Mouse (Mus musculus) stomach, embryonic 16.5 days (tissue): ENCODE measurements at regions not wholly inside any gene's neighbourhood (a gene's known extent, or its start where the extent isn't known, plus 50 kb on each side); places are given as distances from the start of the nearest gene placed in this dataset.

Experiments used
- ATAC-seq: fragments of 200-750 bp; cut with Nextera tagmentation; 2 replicates; pipeline ENCODE4 v1.8.0; 2017; ENCODE audit warnings: moderate number of reproducible peaks, moderate TSS enrichment; ENCODE audit not compliant: insufficient read depth, low FRiP score
- H3K27ac ChIP-seq: fragments of 300-500 bp; sonication (generic); 2 replicates; pipeline ENCODE4 v1.5.1; 2014; ENCODE audit warnings: low read length
- H3K27me3 ChIP-seq: fragments of 300-500 bp; sonication (generic); 2 replicates; pipeline ENCODE4 v1.6.1; 2014; ENCODE audit warnings: low read length, control low read depth, mixed read lengths; ENCODE audit not compliant: control insufficient read depth, insufficient read depth
- H3K36me3 ChIP-seq: fragments of 300-500 bp; sonication (generic); 2 replicates; pipeline ENCODE4 v1.6.1; 2014; ENCODE audit warnings: low read length; ENCODE audit not compliant: control insufficient read depth, insufficient read depth
- H3K4me1 ChIP-seq: fragments of 300-500 bp; sonication (generic); 2 replicates; pipeline ENCODE4 v1.6.1; 2014; ENCODE audit warnings: low read length, control low read depth, mixed read lengths; ENCODE audit not compliant: control insufficient read depth, insufficient read depth
- H3K4me2 ChIP-seq: fragments of 300-500 bp; sonication (generic); 2 replicates; pipeline ENCODE4 v1.6.1; 2014; ENCODE audit warnings: low read depth, low read length, mixed read lengths
- H3K4me3 ChIP-seq: fragments of 300-500 bp; sonication (generic); replicated peaks from 2 replicates; pipeline ENCODE4 v1.5.1; 2014; ENCODE audit warnings: mild to moderate bottlenecking, low read length
- H3K9ac ChIP-seq: fragments of 300-500 bp; sonication (generic); 2 replicates; pipeline ENCODE4 v1.6.1; 2014; ENCODE audit warnings: low read length
- H3K9me3 ChIP-seq: fragments of 300-500 bp; sonication (generic); replicated peaks from 2 replicates; pipeline ENCODE4 v1.6.1; 2016; ENCODE audit warnings: low read length, control low read depth; ENCODE audit not compliant: control insufficient read depth
- WGBS: fragments of 180-500 bp; shearing (Covaris S2); extraction: QIAGEN DNeasy Blood & Tissue Kit; methylation state at CpG from one replicate; pipeline ENCODE4 v1.1.7; 2014; 5-methylcytosine and 5-hydroxymethylcytosine counted together

- H3K36me3 ChIP-seq, result no peaks in the 10 kb centered on the region
- peak overlapping the region; percentile 70 for H3K9ac ChIP-seq
- WGBS, result 27% methylated on average over 5 of the region's 5 CpGs
- H3K27me3 ChIP-seq, result no peaks in the 10 kb centered on the region
- ATAC-seq, result no peak; the same call in 1 of the 2 replicates
- peaks cover 6% of the 10 kb centered on the region for H3K4me1 ChIP-seq
- H3K4me2 ChIP-seq, result peak overlapping the region; percentile 68
- no peaks in the 10 kb centered on the region for H3K9me3 ChIP-seq
- H3K4me3 ChIP-seq, result peak overlapping the region; percentile 49
- peak overlapping the region; percentile 78 for H3K27ac ChIP-seq
Measured at GRCm38 (mm10) chr7:58399651-58400050, 256.3 kb upstream of the Atp10a start.

- Histone ChIP-seq H3K9me3 (no peaks in the 10 kb centered on the region), H3K36me3 (no peaks in the 10 kb centered on the region), H3K27ac (no peak overlapping the region), H3K9ac (no peak overlapping the region), H3K27me3 (no peaks in the 10 kb centered on the region), H3K4me1 (peaks cover 6% of the 10 kb centered on the region), H3K4me2 (no peak overlapping the region), H3K4me3 (no peak overlapping the region)
- ATAC-seq, result no peak
- WGBS, result 42% methylated on average over 1 of the region's 1 CpGs
Measured at GRCm38 (mm10) chr7:58400594-58400993, 255.4 kb upstream of the Atp10a start.

GRCm38 (mm10) chr7:58436888-58437625, 218.9 kb upstream of the Atp10a start:
- WGBS, result 26% methylated on average over 2 of the region's 2 CpGs
- Histone ChIP-seq H3K9me3 (no peaks in the 10 kb centered on the region), H3K27me3 (no peaks in the 10 kb centered on the region), H3K4me1 (no peaks in the 10 kb centered on the region), H3K9ac (no peak overlapping the region), H3K4me2 (no peak overlapping the region), H3K27ac (peak overlapping the region; percentile 38; the same call in 1 of the 2 replicates), H3K4me3 (no peak overlapping the region), H3K36me3 (no peaks in the 10 kb centered on the region)
- peak; percentile 95 for ATAC-seq

GRCm38 (mm10) chr7:58442535-58443184, 213.3 kb upstream of the Atp10a start:
- H3K27ac ChIP-seq, result no peak overlapping the region
- H3K9me3 ChIP-seq, result no peaks in the 10 kb centered on the region
- H3K4me1 ChIP-seq, result no peaks in the 10 kb centered on the region
- no peaks in the 10 kb centered on the region for H3K27me3 ChIP-seq
- no peak overlapping the region for H3K4me2 ChIP-seq
- H3K9ac ChIP-seq, result no peak overlapping the region
- no peak for ATAC-seq
- no peaks in the 10 kb centered on the region for H3K36me3 ChIP-seq
- no peak overlapping the region for H3K4me3 ChIP-seq
- 84% methylated on average over 1 of the region's 1 CpGs for WGBS

- H3K36me3 ChIP-seq, result no peaks in the 10 kb centered on the region
- no peak overlapping the region for H3K4me2 ChIP-seq
- no peak overlapping the region for H3K4me3 ChIP-seq
- no peaks in the 10 kb centered on the region for H3K9me3 ChIP-seq
- no peak overlapping the region for H3K27ac ChIP-seq
- 70% methylated on average over 3 of the region's 3 CpGs for WGBS
- no peaks in the 10 kb centered on the region for H3K27me3 ChIP-seq
- no peaks in the 10 kb centered on the region for H3K4me1 ChIP-seq
- no peak overlapping the region for H3K9ac ChIP-seq
- no peak for ATAC-seq
Measured at GRCm38 (mm10) chr7:58443297-58443696, 212.7 kb upstream of the Atp10a start.

- Histone ChIP-seq H3K4me1 (no peaks in the 10 kb centered on the region), H3K27ac (no peak overlapping the region), H3K36me3 (no peaks in the 10 kb centered on the region), H3K9ac (no peak overlapping the region), H3K27me3 (no peaks in the 10 kb centered on the region), H3K4me3 (no peak overlapping the region), H3K4me2 (no peak overlapping the region), H3K9me3 (no peaks in the 10 kb centered on the region)
- 84% methylated on average over 1 of the region's 1 CpGs for WGBS
- no peak for ATAC-seq
Measured at GRCm38 (mm10) chr7:58445781-58446180, 210.2 kb upstream of the Atp10a start.

- no peaks in the 10 kb centered on the region for H3K36me3 ChIP-seq
- H3K27me3 ChIP-seq, result no peaks in the 10 kb centered on the region
- H3K4me1 ChIP-seq, result no peaks in the 10 kb centered on the region
- ATAC-seq, result no peak
- H3K4me3 ChIP-seq, result no peak overlapping the region
- H3K4me2 ChIP-seq, result no peak overlapping the region
- no peak overlapping the region for H3K27ac ChIP-seq
- H3K9me3 ChIP-seq, result no peaks in the 10 kb centered on the region
- no peak overlapping the region for H3K9ac ChIP-seq
Measured at GRCm38 (mm10) chr7:58446261-58446660, 209.7 kb upstream of the Atp10a start.

GRCm38 (mm10) chr7:58448727-58449126, 207.2 kb upstream of the Atp10a start:
- no peak overlapping the region for H3K4me3 ChIP-seq
- no peak for ATAC-seq
- no peaks in the 10 kb centered on the region for H3K27me3 ChIP-seq
- H3K27ac ChIP-seq, result no peak overlapping the region
- no peak overlapping the region for H3K4me2 ChIP-seq
- H3K9ac ChIP-seq, result no peak overlapping the region
- no peaks in the 10 kb centered on the region for H3K4me1 ChIP-seq
- no peaks in the 10 kb centered on the region for H3K9me3 ChIP-seq
- 61% methylated on average over 3 of the region's 3 CpGs for WGBS
- no peaks in the 10 kb centered on the region for H3K36me3 ChIP-seq

GRCm38 (mm10) chr7:58451981-58452380, 204.0 kb upstream of the Atp10a start:
- Histone ChIP-seq H3K9ac (no peak overlapping the region), H3K27me3 (no peaks in the 10 kb centered on the region), H3K4me1 (no peaks in the 10 kb centered on the region), H3K4me3 (no peak overlapping the region), H3K4me2 (no peak overlapping the region), H3K36me3 (no peaks in the 10 kb centered on the region), H3K9me3 (no peaks in the 10 kb centered on the region), H3K27ac (no peak overlapping the region)
- WGBS, result 66% methylated on average over 1 of the region's 1 CpGs
- ATAC-seq, result no peak
